Mouse (Mus musculus) neutrophil, adult 65 days (primary cell): ENCODE measurements around the gene Espn. TPM values are rescaled to one million over a fixed set of nuclear protein-coding genes. Genes with fewer than 3 reads are reported as not detected.

Experiments
- total RNA-seq: library from RNA; stranded (reverse); gene quantifications from 2 replicates; pipeline ENCODE4 v1.2.4, GENCODE M21; 2023

Gene Espn
- 0.32 and 0.43 TPM in 2 replicates for total RNA-seq

DNA sequence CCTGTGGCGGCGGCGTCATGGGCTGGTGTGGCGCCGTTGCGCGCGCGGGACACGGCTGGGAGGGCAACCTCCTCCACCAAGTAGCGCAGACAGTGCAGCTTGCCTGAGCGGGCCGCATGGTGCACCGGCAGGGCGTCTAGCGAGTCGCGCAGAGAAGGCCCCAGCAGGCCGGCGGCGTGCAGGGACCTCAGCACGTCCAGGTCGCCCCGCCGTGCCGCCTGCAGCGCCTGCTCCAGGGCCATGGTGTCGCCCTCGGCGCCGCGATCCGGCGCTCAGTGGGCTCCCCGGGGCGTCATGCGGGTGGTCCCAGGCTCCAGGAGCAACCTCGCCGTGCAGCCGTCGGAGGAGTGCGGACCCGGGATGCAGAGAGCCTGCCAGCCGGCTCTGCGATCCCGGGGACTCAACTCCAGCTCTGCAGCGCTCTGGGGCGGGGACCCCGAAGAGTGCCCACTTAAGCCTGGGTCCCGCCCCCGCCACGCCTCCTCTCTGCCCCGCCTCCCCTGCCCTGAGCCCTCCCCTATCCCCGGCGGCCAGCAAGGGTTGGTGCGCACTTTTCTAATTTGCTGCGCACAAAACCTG lies at the start of gene Espn:
Espn (minus strand) TSS at position 406 of the 579 bp plus-strand sequence.

GRCm38 (mm10) chr4:152177537-152178343 lies 25.6 kb upstream of the Espn start, which contains the start of gene Acot7:
Gene Acot7, plus strand, starts transcription at chr4:152178134.

DNA sequence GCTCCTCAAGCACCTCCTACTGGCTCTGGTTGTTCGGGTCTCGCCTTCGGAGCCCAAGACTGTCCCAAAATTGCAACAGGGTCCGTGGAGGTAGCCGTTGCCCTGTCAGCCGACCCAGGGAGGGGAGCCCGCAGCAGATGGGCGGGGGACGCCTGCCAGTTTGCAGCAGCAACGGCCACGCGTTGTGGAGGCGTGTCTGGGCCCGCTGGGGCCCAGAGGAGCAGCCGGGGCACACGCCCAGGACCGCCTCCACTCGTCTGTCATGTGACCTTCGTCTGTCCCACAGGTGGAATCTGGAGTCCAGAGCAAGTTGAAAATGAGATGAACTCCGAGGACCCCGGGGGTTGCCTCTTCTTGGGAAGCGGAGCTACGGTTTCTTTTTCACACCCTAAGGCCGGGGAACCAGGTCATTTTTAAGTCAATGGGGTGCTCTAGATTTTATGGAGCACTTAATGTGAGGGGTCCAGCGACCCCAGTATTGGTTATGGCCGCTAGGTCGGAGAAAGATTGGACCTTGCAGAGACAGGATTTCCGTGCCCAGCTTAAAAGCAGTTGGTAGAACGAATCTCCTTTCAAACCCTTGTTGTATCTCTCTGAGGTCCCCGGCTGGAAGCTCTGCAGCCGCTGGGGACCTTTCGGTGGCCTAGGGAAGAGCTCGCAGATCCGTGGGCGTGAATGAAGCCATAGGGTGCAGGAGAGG lies 6.6 kb upstream of the Espn start, which contains the start of gene Hes2:
Hes2 (plus strand) TSS at position 283 of the 700 bp plus-strand sequence.

GRCm38 (mm10) chr4:152115921-152116612 lies 36.1 kb downstream of the Espn start, which contains the start of gene Tnfrsf25:
Gene Tnfrsf25, plus strand, starts transcription at chr4:152115934.

DNA sequence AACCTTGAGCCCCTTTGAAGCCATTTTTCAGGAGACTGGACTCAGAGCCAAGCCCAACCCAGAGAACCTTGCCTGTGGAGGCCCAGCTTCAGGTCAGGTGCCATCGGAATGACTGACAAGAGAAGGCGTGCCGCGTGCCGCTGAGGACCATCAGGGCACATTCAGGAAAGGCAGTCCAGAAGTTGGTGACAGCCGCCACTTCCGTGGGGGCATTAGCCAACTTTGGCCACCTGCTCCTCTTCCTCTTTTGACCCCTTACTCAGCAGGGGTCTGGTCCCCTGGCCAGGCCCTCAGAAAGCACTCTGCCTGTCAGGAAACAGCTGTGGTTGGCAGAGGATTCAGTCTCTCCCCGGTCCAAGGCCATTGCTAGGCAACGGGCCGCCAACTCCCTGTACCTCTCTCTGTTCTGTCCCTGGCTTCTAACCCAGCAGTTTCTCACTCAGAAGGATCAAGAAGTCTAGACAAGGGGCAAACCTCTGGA lies 80.0 kb downstream of the Espn start, which contains the start of gene Plekhg5:
Plekhg5 (plus strand) TSS at position 378 of the 481 bp plus-strand sequence.

Other genes with a start within 250 kb of the Espn start
- gene Dnajc11, start 218.7 kb downstream of the Espn start, total RNA-seq = 18.0 and 22.3 TPM in 2 replicates
- 13.5 and 16.7 TPM in 2 replicates for gene Thap3, start 163.4 kb downstream of the Espn start, total RNA-seq
- gene Phf13, start 156.1 kb downstream of the Espn start, total RNA-seq = 4.0 and 5.2 TPM in 2 replicates
- 9.0 and 12.1 TPM in 2 replicates for gene Klhl21, start 143.6 kb downstream of the Espn start, total RNA-seq
- 10.2 and 11.7 TPM in 2 replicates for gene Zbtb48, start 124.7 kb downstream of the Espn start, total RNA-seq
- gene Tas1r1, start 113.8 kb downstream of the Espn start, total RNA-seq = 0.18 and 0.54 TPM in 2 replicates
- gene Nol9, start 113.0 kb downstream of the Espn start, total RNA-seq = 10.0 and 13.9 TPM in 2 replicates
- gene Plekhg5, start 79.9 kb downstream of the Espn start, total RNA-seq = 2.5 and 3.6 TPM in 2 replicates
- not detected in 2 replicates for gene Tnfrsf25, start 36.4 kb downstream of the Espn start, total RNA-seq
- not detected in 2 replicates for gene Hes2, start 6.5 kb upstream of the Espn start, total RNA-seq
- 25.5 and 29.0 TPM in 2 replicates for gene Acot7, start 25.8 kb upstream of the Espn start, total RNA-seq
- 0.64 and 0.66 TPM in 2 replicates for gene Gpr153, start 121.9 kb upstream of the Espn start, total RNA-seq
- not detected in 2 replicates for gene Hes3, start 139.3 kb upstream of the Espn start, total RNA-seq
- 12.9 and 14.9 TPM in 2 replicates for gene Icmt, start 144.9 kb upstream of the Espn start, total RNA-seq
- gene Rnf207, start 166.6 kb upstream of the Espn start, total RNA-seq = not detected in 2 replicates
- 214 and 227 TPM in 2 replicates for gene Rpl22, start 173.4 kb upstream of the Espn start, total RNA-seq
- 0.07 TPM in 1 of 2 replicates, not detected in the other for gene Chd5, start 186.3 kb upstream of the Espn start, total RNA-seq